In genomic region chr10:122886055-122886915, GRCm38 (mm10) we compare ENCODE assay signal across 9 mouse cellular contexts.
DNase-seq lines count a peak whose midpoint lies in the region; ATAC-seq and TF ChIP-seq lines count a peak whose summit lies in the region.
"Had no signal": no experiment of that assay in that cellular context is flagged by ENCODE, and none has a peak within 500 bp of the region (broad histone marks: within the 10 kb centered on the region; RNA-seq: fewer than 3 reads in every experiment).

No protein-coding gene starts in this region.

- no peaks in the 10 kb centered on the region for H3K79me2 ChIP-seq in liver, adult 2 months (ENCODE audit: control insufficient read depth, insufficient read depth, low read length)

- WGBS in cerebellum, adult 2 months, result 4% methylated on average over 26 of the region's 26 CpGs
- under 1% methylated on average over 26 of the region's 26 CpGs for WGBS in forebrain, embryonic 16.5 days
- WGBS in hindbrain, embryonic 11.5 days, result 5% methylated on average over 22 of the region's 26 CpGs
- 38% methylated on average over 26 of the region's 26 CpGs for WGBS in liver, adult 2 months
- 5% methylated on average over 26 of the region's 26 CpGs for WGBS in neural tube, embryonic 15.5 days

- TF ChIP-seq CTCF in cerebellum, adult 2 months (IDR thresholded peaks at IDR 0.05; ENCODE audit: borderline replicate concordance, insufficient read depth, low read depth, low read length), result no peak
- TF ChIP-seq CTCF in liver, adult 2 months (IDR thresholded peaks at IDR 0.05; ENCODE audit: low read depth, low read length), result no peak

- H3K4me1 ChIP-seq in cerebellum, adult 2 months (ENCODE audit: control insufficient read depth, insufficient read depth, low read length), result peaks cover 30% of the 10 kb centered on the region
- peaks cover 52% of the 10 kb centered on the region for H3K4me1 ChIP-seq in forebrain, embryonic 16.5 days (replicated peaks; ENCODE audit: control insufficient read depth, insufficient read depth, low read length)
- H3K4me1 ChIP-seq in hindbrain, embryonic 11.5 days (replicated peaks; ENCODE audit: control insufficient read depth, insufficient read depth, low read length), result peaks cover 31% of the 10 kb centered on the region
- H3K4me1 ChIP-seq in liver, adult 2 months (ENCODE audit: control insufficient read depth, insufficient read depth, low read length), result 0 out of 2 replicates have a peak, but pooled peaks cover 2% of the 10 kb centered on the region
- peaks cover 88% of the 10 kb centered on the region for H3K4me1 ChIP-seq in neural tube, embryonic 15.5 days

- no peaks in the 10 kb centered on the region for H3K9me3 ChIP-seq in forebrain, embryonic 16.5 days (ENCODE audit: control insufficient read depth, low read length)
- H3K9me3 ChIP-seq in hindbrain, embryonic 11.5 days (ENCODE audit: control insufficient read depth, low read length), result no peaks in the 10 kb centered on the region
- H3K9me3 ChIP-seq in neural tube, embryonic 15.5 days (replicated peaks), result no peaks in the 10 kb centered on the region

- peak overlapping the region; percentile 43 for H3K9ac ChIP-seq in forebrain, embryonic 16.5 days (replicated peaks; ENCODE audit: low read depth, low read length)
- peak overlapping the region; percentile 68 for H3K9ac ChIP-seq in hindbrain, embryonic 11.5 days (ENCODE audit: low read depth, low read length)
- H3K9ac ChIP-seq in liver, adult 2 months (ENCODE audit: low read depth, low read length), result peak overlapping the region; percentile 57
- H3K9ac ChIP-seq in neural tube, embryonic 15.5 days (replicated peaks), result peak overlapping the region; percentile 40

- no peak; the same call in 1 of the 2 replicates for TF ChIP-seq POLR2A in cerebellum, adult 2 months (IDR thresholded peaks at IDR 0.05; ENCODE audit: borderline replicate concordance, insufficient read depth, low read length)
- no peak for TF ChIP-seq POLR2A in liver, adult 2 months (IDR thresholded peaks at IDR 0.05; ENCODE audit: extremely low read depth, insufficient read depth, low read length)

- peak; percentile 34 for ATAC-seq in forebrain, embryonic 16.5 days
- ATAC-seq in hindbrain, embryonic 11.5 days (ENCODE audit: low FRiP score), result peak; percentile 28
- peak; percentile 19 for ATAC-seq in neural tube, embryonic 15.5 days (ENCODE audit: low FRiP score)

- DNase-seq in layer of hippocampus, postnatal 14 days (ENCODE audit: low spot score in 2 of 2), result peak; percentile 39 to 44
- DNase-seq in layer of hippocampus, adult 11-12 months (ENCODE audit: low spot score), result no peak
- peak; percentile 59 to 65 for DNase-seq in cerebellum, adult 2 months
- peak; percentile 70 for DNase-seq in hindbrain, embryonic 11.5 days (ENCODE audit: low spot score)
- DNase-seq in liver, adult 2 months (ENCODE audit: extremely low read depth, low read depth, low spot score), result peak; percentile 41
- DNase-seq in spleen, postnatal 14 days (ENCODE audit: low spot score in 2 of 2), result no peak

- peak overlapping the region; percentile 84 for H3K4me3 ChIP-seq in cerebellum, adult 2 months (replicated peaks; ENCODE audit: insufficient read depth, low read depth, low read length)
- H3K4me3 ChIP-seq in forebrain, embryonic 16.5 days (replicated peaks; ENCODE audit: low read length), result 0 out of 2 replicates have a peak overlapping the region, but pooled peaks have one; percentile 10
- H3K4me3 ChIP-seq in hindbrain, embryonic 11.5 days (ENCODE audit: low read depth, low read length), result peak overlapping the region; percentile 10
- H3K4me3 ChIP-seq in liver, adult 2 months (ENCODE audit: insufficient read depth, low read depth, low read length), result peak overlapping the region; percentile 56; the same call in 1 of the 2 replicates
- H3K4me3 ChIP-seq in neural tube, embryonic 15.5 days (replicated peaks), result no peak overlapping the region

- peak overlapping the region; percentile 42 for H3K4me2 ChIP-seq in forebrain, embryonic 16.5 days (ENCODE audit: low read length)
- H3K4me2 ChIP-seq in hindbrain, embryonic 11.5 days (replicated peaks; ENCODE audit: low read depth, low read length), result peak overlapping the region; percentile 43
- H3K4me2 ChIP-seq in neural tube, embryonic 15.5 days, result peak overlapping the region; percentile 46

- H3K27me3 ChIP-seq in cerebellum, adult 2 months (ENCODE audit: control insufficient read depth, insufficient read depth, low read length), result no peaks in the 10 kb centered on the region
- no peaks in the 10 kb centered on the region for H3K27me3 ChIP-seq in forebrain, embryonic 16.5 days (replicated peaks; ENCODE audit: control insufficient read depth, insufficient read depth, low read length)
- H3K27me3 ChIP-seq in hindbrain, embryonic 11.5 days (ENCODE audit: control insufficient read depth, insufficient read depth, low read length), result no peaks in the 10 kb centered on the region
- H3K27me3 ChIP-seq in liver, adult 2 months (ENCODE audit: control insufficient read depth, insufficient read depth, low read length), result no peaks in the 10 kb centered on the region
- no peaks in the 10 kb centered on the region for H3K27me3 ChIP-seq in neural tube, embryonic 15.5 days (replicated peaks)

- H3K27ac ChIP-seq in cerebellum, adult 2 months (ENCODE audit: insufficient read depth, low read length), result peak overlapping the region; percentile 98
- peak overlapping the region; percentile 91 for H3K27ac ChIP-seq in forebrain, embryonic 16.5 days (ENCODE audit: low read length)
- H3K27ac ChIP-seq in hindbrain, embryonic 11.5 days (ENCODE audit: low read depth, low read length), result peak overlapping the region; percentile 97
- peak overlapping the region; percentile 69 for H3K27ac ChIP-seq in liver, adult 2 months (replicated peaks; ENCODE audit: insufficient read depth, low read depth, low read length)
- peak overlapping the region; percentile 92 for H3K27ac ChIP-seq in neural tube, embryonic 15.5 days (replicated peaks)

- no peaks in the 10 kb centered on the region for H3K36me3 ChIP-seq in forebrain, embryonic 16.5 days (ENCODE audit: control insufficient read depth, insufficient read depth)
- H3K36me3 ChIP-seq in hindbrain, embryonic 11.5 days (ENCODE audit: control insufficient read depth, insufficient read depth, low read length), result no peaks in the 10 kb centered on the region
- no peaks in the 10 kb centered on the region for H3K36me3 ChIP-seq in liver, adult 2 months (ENCODE audit: control insufficient read depth, insufficient read depth, low read length)
- H3K36me3 ChIP-seq in neural tube, embryonic 15.5 days, result no peaks in the 10 kb centered on the region
- H3K36me3 ChIP-seq: G1E had no signal

Comparison
In these comparisons a context has a peak if more than half of its experiments do, and no peak if none do; other contexts are left out.
1. DNase-seq: peak in layer of hippocampus, postnatal 14 days (2 of 2), cerebellum, adult 2 months (2 of 2), hindbrain, embryonic 11.5 days (single experiment) and liver, adult 2 months (single experiment); none in layer of hippocampus, adult 11-12 months (single experiment) and spleen, postnatal 14 days (0 of 2).
2. Peak in every context shown above with its lines, with median percentiles within 50 percentile points of each other: H3K27ac ChIP-seq, ATAC-seq, H3K4me2 ChIP-seq and H3K9ac ChIP-seq.